Mouse (Mus musculus): ENCODE measurements around the gene Dlx1.

- TF ChIP-seq POLR2A (IDR thresholded peaks at IDR 0.05; ENCODE audit: borderline replicate concordance, insufficient read depth, low read length), result no peak
- no peak for TF ChIP-seq CTCF (IDR thresholded peaks at IDR 0.05; ENCODE audit: borderline replicate concordance, insufficient read depth, low read depth, low read length)
Observed at GRCm38 (mm10) chr2:71581488-71581887, 53.6 kb downstream of the Dlx1 start.
